ENCODE assay signal across 8 mouse cellular contexts in the genomic region with DNA sequence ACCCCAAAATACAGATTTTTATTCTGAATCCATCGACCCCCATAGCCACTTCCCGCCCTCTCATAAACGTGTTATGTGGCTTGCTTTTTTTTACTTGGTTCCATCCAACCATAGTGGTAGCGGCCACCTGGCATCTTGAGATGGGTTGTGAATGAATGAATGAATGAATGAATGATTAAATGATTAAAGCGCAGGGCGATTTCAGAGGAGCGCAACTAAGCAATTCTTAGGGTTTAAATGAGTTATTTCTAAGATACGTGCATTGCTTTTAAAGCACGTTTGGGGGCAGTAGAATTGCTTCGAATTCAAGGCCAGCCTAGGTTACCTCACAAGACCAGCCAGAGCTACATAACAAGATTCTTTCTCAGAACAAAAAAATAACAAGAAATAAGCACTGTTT. TPM values are rescaled to one million over a fixed set of nuclear protein-coding genes. Genes with fewer than 3 reads are reported as not detected.
DNase-seq lines count a peak whose midpoint lies in the region; ATAC-seq and TF ChIP-seq lines count a peak whose summit lies in the region.

No protein-coding gene starts in this region.

- H3K27me3 ChIP-seq in heart, embryonic 10.5 days (ENCODE audit: insufficient read depth, poor library complexity, severe bottlenecking): no peaks in the 10 kb centered on the region; the same call in 1 of the 2 replicates
- no peaks in the 10 kb centered on the region for H3K27me3 ChIP-seq in heart, embryonic 14.5 days (ENCODE audit: control insufficient read depth, insufficient read depth, low read length)
- no peaks in the 10 kb centered on the region for H3K27me3 ChIP-seq in liver, postnatal 0 days (ENCODE audit: insufficient read depth, low read length)

- ATAC-seq in heart, embryonic 14.5 days (ENCODE audit: insufficient number of reproducible peaks, insufficient read depth, low FRiP score, low read depth): no peak
- ATAC-seq in liver, postnatal 0 days: no peak

- H3K4me1 ChIP-seq in heart, embryonic 10.5 days: no peaks in the 10 kb centered on the region
- no peaks in the 10 kb centered on the region for H3K4me1 ChIP-seq in heart, embryonic 14.5 days (ENCODE audit: control insufficient read depth in 2 of 2, insufficient read depth in 2 of 2, low read length in 2 of 2)
- H3K4me1 ChIP-seq in liver, postnatal 0 days (ENCODE audit: insufficient read depth): no peaks in the 10 kb centered on the region

- TF ChIP-seq EP300 in liver, postnatal 0 days (IDR thresholded peaks at IDR 0.05; ENCODE audit: low read depth): no peak

- 20% methylated on average over 10 of the region's 10 CpGs for WGBS in heart, embryonic 10.5 days
- 16% methylated on average over 10 of the region's 10 CpGs for WGBS in heart, embryonic 14.5 days
- 9% methylated on average over 10 of the region's 10 CpGs for WGBS in liver, postnatal 0 days (ENCODE audit: insufficient replicate concordance)

- H3K36me3 ChIP-seq in heart, embryonic 10.5 days: peaks cover 23% of the 10 kb centered on the region; the same call in 1 of the 2 replicates
- H3K36me3 ChIP-seq in heart, embryonic 14.5 days (ENCODE audit: control insufficient read depth, insufficient read depth, low read length): peaks cover 29% of the 10 kb centered on the region
- H3K36me3 ChIP-seq in liver, postnatal 0 days (replicated peaks; ENCODE audit: insufficient read depth, low read length): peaks cover 4% of the 10 kb centered on the region; the same call in 1 of the 2 replicates

- H3K27ac ChIP-seq in heart, embryonic 10.5 days: peak overlapping the region; percentile 89
- peak overlapping the region in 1 of 2 experiments; percentile 85; a peak in 3 of 4 replicates for H3K27ac ChIP-seq in heart, embryonic 14.5 days (replicated peaks in 1 of 2; ENCODE audit: control insufficient read depth in 1 of 2, insufficient read depth in 1 of 2, low read depth in 2 of 2, low read length in 2 of 2)
- peak overlapping the region; percentile 87 for H3K27ac ChIP-seq in liver, postnatal 0 days (ENCODE audit: low read depth)

- H3K9ac ChIP-seq in heart, embryonic 14.5 days (ENCODE audit: low read length): peak overlapping the region; percentile 79
- peak overlapping the region; percentile 72 for H3K9ac ChIP-seq in liver, postnatal 0 days (replicated peaks)

- H3K4me3 ChIP-seq in heart, embryonic 10.5 days: peak overlapping the region; percentile 65
- H3K4me3 ChIP-seq in heart, embryonic 14.5 days (ENCODE audit: control insufficient read depth in 1 of 2, insufficient read depth in 1 of 2, low read depth in 1 of 2, low read length in 2 of 2): peak overlapping the region; percentile 62 to 92
- H3K4me3 ChIP-seq in liver, postnatal 0 days (ENCODE audit: low read depth, low read length): peak overlapping the region; percentile 71

- TF ChIP-seq CTCF in liver, postnatal 0 days (IDR thresholded peaks at IDR 0.05; ENCODE audit: low read depth): no peak

- no peaks in the 10 kb centered on the region for H3K9me3 ChIP-seq in heart, embryonic 10.5 days
- H3K9me3 ChIP-seq in heart, embryonic 14.5 days (ENCODE audit: control insufficient read depth, low read length): no peaks in the 10 kb centered on the region
- H3K9me3 ChIP-seq in liver, postnatal 0 days (ENCODE audit: low read length): no peaks in the 10 kb centered on the region

- no peak for DNase-seq in heart, embryonic 10.5 days (ENCODE audit: low spot score)
- DNase-seq in heart, postnatal 4 days: no peak
- peak; percentile 76 for DNase-seq in 416B (ENCODE audit: low read depth)
- DNase-seq in c-Kit-negative CD71-positive TER-119-positive erythroid progenitor cells, embryonic 14.5 days (ENCODE audit: low read depth, low spot score): peak; percentile 5
- no peak for DNase-seq in liver, postnatal 0 days
- peak; percentile 24 for DNase-seq in thymus, postnatal 25 days
- DNase-seq in spleen, postnatal 4 days (ENCODE audit: low spot score in 2 of 2): no peak

- H3K4me2 ChIP-seq in heart, embryonic 14.5 days (ENCODE audit: low read length): peak overlapping the region; percentile 66
- peak overlapping the region; percentile 74 for H3K4me2 ChIP-seq in liver, postnatal 0 days (ENCODE audit: low read depth, low read length)

RNA-seq across cellular contexts. Expression of a gene that starts 0.8 kb away (rescaled TPM):
- 49.1 and 49.9 TPM in 2 replicates for polyA plus RNA-seq in heart, embryonic 10.5 days (2016; fragmentation: Nextera tagmentation; extraction: Ambion mirVana)
- total RNA-seq in heart, postnatal 4 days (2021): 10 to 100 TPM; 28.7 to 29.2 TPM
- polyA plus RNA-seq in heart, embryonic 14.5 days (2014; fragmentation: Nextera tagmentation; extraction: Ambion mirVana): 27.4 and 29.4 TPM in 2 replicates
- 8.3 and 9.7 TPM in 2 replicates for polyA plus RNA-seq in liver, postnatal 0 days (2015; fragmentation: Nextera tagmentation; extraction: Ambion mirVana)

Comparison
In these comparisons a context has a peak if more than half of its experiments do, and no peak if none do; other contexts are left out.
1. DNase-seq: peak in 416B (single experiment), c-Kit-negative CD71-positive TER-119-positive erythroid progenitor cells, embryonic 14.5 days (single experiment) and thymus, postnatal 25 days (single experiment); none in heart, embryonic 10.5 days (single experiment), heart, postnatal 4 days (single experiment), liver, postnatal 0 days (single experiment) and spleen, postnatal 4 days (0 of 2).
2. Peak in every context shown above with its lines, with median percentiles within 50 percentile points of each other: H3K4me3 ChIP-seq.